Mouse (Mus musculus): ENCODE results near the gene Hdgfl1. TPM values are rescaled to one million over a fixed set of nuclear protein-coding genes. Genes with fewer than 3 reads are reported as not detected.

Gene Hdgfl1
- not detected for total RNA-seq (2023)

GRCm38 (mm10) chr13:26769955-26770354, at the start of gene Hdgfl1:
Gene Hdgfl1, minus strand, starts transcription at chr13:26770165.

